Mouse (Mus musculus) right cerebral cortex, postnatal 10 days (tissue): ENCODE data around the gene Ccer2.
A peak's percentile ranks its signal among the peaks of the same experiment; 100 is the strongest.

Source experiments
- DNase-seq, 2 experiments: peaks; one replicate each; pipeline ENCODE4 v3.0.0; 2021; ENCODE audit warnings: low spot score in 2 of 2

The Ccer2 gene

DNA sequence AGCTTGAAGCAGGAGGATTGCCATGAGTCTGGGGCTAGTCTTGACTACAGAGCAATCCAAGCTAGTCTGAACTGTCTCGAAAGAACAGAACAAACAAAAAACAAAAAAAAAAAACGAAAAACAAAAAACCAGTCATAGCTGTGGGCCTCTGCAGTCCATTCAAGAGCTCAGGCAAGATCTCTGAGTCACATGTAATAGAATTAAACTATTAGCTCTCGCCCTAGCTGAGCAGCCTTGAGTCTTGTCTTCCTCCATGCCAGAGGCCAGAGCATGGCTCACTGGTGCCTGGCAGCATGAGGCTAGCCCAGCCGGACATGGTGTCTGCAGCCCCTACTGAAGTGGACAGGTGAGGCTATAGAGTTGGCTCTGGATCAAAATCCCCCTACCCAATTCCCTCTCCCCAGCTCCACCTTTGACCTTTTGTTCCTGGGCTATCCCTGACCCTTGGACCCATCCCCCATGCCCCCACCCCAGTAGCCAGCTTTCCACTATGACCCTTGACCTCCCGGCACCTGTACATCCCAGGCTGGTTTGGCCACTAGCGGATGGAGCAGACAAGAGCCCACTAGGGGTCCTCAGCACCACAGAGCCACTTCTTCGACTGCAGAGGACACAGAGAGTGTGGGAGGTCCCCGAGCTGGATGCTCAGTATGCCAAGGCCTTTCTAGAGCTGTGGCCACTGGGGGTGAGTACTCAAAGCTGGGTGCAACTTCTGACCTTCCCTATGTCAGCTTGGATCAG lies 34.3 kb downstream of the Ccer2 start:
- DNase-seq = no peak

DNA sequence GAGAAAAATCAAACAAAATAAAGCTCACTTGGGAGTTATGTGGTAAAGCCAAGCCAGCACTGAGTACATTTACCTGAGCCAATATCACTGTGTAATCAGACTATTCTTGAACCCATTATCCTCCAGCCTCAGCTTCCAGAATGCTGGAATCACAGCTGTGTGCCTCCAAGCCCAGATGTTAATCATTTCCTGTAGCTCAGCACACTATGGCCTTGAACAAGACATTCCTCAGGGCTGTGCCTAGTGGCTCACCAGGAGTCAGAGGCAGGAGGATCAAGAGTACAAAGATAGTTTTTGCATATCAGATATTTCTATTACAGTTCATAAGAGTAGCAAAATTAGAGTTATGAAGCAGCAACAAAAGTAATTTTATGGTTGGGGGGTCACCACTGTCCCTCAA lies 35.7 kb downstream of the Ccer2 start:
- no peak for DNase-seq

DNA sequence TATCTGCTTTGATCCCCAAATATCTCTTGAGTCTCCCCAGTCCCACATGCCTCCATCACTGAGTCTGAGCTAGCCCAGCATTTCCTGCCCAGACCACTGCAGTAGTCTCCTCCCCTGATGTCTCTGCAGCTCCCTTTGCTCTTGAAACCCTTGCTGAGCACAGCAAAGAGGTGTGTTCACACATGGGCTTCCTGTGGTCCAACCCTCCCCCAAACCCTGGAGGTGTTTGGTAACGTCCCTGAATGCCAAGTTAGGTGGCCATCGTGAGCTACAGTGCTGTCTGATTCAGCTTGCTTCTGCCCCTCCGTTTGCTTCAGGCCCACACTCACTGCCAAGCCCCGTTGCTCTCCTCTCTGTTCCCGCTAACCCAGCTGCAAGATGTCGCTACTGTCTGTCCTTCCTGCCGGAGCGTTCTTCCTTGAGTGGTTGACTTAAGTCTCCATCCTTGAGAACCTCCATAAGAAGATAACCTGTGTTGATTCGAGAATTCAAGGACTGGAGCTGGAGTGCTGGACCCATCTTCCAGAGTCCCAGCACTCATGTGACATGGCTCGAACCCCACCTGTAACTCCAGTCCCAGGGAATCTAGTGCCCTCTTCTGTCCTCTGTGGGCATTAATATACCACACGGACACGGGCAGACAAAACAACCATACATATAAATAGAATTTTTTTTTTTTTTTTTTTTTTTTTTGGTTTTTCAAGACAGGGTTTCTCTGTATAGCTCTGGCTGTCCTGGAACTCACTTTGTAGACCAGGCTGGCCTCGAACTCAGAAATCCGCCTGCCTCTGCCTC lies 36.6 kb downstream of the Ccer2 start:
- no peak for DNase-seq

DNA sequence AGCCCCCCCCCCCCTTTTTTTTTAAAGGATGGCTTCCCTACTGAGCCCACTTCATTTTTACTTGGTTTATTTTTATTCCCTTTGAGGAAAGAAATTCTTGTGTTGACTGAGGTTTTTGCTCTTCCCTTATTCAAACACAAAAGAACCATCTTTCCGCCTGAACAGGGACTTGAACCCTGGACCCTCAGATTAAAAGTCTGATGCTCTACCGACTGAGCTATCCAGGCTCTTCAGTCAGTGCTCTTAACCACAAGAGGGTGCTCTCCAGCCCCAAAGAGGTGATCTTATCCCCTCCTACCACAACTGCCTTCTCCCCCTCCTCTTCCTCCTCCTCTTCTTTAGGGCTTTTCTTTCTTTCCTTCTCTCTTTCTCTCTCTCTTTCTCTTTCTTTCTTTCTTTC lies 37.9 kb downstream of the Ccer2 start:
- DNase-seq = no peak

DNA sequence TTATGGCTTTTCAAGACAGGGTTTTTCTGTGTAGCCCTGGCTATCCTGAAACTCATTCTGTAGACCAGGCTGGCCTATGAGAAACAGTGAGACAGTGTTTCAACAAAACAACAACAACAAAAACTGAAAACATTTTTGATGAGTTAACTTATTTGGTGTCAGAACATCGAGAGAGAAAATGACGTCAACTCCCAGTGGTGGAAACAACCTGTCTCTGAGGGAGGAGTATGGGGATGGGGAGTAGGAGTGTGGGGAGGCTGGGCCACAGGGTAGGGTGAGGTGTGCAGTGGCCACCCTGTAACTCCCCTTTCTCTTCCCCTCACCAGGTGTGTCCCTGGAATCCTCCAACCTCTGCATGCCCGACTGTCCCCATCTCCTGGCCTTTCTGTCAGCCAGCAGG lies 38.5 kb downstream of the Ccer2 start:
- no peak for DNase-seq

DNA sequence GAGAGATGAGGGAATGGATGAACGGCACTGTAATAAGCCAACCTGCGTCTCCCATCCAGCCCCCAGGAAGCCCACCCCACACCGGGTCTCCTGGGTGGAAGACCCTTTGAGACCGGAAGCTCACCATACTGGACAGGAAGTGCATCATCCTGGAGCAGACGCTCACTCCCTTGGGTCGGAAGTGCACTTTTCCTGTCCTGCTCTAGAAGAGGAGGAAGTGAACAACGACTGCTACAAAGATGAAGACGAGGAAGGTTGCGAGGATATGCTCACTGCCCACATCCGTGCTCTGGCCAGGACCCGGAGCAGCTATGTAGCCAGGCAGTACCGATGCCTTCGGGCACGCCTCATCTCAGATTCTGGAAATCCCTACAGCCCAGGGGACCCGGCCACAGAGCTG lies 39.9 kb downstream of the Ccer2 start:
- DNase-seq = no peak

DNA sequence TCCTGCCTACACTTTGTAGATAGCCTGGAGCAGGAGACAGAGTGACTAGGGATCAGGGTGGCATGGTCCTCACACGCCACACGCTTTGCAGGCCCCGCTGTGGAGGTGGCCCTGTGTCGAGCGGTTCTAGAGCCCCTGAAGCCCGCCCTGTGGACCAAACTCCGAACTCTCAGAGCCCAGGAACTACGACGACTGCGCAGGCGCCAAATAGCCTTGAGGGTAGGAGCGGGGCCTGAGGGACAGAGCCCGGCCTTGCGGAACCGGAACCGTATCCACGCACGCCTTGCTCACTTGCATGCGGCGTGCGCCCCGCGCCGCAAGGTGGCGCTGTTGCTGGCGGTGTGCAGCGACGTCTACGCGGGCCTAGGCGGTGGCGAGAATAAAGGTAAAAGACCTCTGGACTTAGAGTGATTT lies 40.6 kb downstream of the Ccer2 start:
- DNase-seq = peak in 1 of 2 experiments; percentile 81

DNA sequence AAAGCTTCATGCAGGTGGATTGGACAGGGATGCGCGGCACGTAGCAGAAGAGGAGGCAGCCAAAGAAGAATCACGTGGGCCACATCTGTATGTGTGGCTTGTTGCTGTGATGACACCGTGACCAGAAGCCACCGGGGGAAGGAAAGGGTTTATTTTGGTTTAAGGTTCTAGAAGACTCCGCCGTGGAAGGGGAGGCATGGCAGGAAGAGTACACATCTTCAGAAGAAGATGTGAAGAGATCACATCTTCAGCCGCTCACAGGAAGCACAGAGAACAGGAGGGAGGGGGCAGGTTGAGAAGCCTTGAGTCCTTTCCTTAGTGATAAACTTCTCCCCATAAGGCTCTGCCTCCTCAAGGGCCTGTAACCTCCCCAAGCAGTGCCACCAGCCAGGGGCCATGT lies 44.0 kb downstream of the Ccer2 start:
- DNase-seq = no peak

DNA sequence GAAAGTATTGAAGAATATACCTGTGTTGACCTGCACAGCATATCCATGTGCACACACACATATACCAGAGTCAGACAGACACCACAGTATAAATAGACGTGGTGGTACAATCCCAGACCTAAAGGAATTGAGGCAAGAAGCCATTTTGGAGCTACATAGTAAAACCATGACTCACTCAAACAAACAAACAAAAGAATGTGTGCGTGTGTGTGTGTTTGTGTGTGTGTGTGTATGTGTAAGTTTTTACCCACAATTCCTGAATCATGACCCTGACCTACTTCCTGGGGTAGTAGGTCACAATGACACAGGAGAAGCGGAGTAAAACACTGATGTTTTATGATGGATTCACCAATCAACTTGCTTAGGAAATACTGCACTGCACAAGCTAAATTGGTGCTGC lies 45.5 kb downstream of the Ccer2 start:
- no peak for DNase-seq

DNA sequence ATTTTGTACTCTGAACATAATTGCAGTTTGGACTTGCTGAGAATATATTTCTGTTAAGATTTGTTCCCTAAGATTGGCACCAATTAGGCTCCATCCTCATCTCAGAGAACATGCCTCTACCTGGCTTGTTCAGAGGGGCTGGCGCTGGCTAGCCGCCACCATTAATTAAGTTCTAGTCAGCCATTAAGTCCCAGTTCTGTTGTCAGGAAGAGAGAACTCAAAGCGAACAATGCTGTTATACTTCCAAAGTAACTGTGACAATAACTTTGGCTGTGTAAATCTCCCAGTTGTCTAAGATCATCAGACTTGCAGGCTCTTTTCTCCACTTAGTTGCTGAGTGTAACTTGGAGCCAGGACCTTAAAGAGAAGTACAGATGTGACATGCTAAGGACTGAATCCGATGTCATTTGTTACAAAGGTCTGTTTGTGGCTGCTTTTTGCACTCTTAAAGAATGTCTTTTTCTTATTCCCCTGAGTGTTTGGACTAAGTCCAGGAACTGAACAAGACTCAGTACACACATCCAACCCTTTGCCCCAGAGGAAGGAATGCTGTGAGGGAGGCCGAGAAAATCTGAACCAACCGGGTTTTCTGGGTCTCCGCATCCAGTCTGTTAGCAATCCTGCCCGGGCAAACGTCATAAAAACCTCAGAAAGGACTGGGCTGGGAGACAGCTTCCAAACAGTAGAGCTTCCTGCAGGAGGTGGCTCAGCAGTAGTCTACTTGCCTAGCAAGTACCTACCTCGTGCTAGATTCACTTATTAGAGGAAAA lies 46.1 kb downstream of the Ccer2 start:
- peak in 1 of 2 experiments; percentile 44 for DNase-seq

DNA sequence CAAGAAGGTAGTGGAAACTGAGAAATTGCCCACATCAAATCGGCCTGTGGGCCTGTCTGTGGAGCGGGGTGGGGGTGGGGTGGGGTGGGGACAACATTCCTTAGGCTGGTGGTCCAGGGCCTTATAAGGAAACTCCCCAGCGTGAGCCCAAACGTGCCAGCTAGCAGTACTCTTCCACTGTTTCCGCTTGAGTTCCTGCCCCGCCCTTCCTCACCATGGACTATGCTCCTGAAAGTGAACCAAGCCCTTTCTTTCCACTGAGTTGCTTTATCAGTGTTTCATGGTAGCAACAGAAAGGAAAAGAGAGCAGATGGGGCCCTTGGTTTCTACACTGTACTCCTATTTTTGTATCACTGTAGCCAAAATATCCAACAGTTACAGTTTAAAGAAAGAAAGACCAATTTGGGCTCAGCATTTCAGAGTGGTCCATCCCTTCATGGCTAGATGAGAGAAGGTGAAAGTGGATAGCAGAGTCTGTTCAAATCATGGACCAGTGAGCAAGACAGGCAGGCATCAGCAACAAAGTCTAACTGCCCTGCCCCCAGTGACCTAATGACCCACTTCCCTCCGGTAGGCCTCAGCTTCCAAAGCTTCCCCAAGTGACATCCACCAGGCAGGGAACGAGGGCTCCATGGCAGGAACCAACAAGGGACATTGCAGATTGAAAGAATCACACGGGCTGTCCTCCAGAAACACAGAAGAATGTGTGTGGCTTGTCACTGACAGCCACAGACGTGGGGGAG lies 47.0 kb downstream of the Ccer2 start:
- DNase-seq = no peak

DNA sequence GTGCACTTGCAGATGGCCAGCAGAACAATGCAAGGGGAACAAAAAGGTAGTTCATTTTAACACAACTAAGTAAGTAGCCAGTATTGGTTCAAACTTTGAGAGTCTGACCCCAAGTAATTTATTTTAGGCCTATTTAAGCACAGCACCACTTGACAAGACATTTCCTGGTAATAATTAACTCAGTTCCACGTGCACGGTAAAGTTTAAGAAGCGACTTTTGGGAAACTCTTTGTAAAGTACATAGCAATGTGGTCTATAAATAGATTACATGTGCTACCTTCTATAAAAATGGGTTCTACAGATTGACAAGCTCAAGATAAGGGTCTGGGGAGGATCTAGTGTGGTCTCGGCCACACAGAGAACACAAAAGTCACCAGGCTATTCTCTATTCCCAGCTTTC lies 47.8 kb downstream of the Ccer2 start:
- no peak for DNase-seq

DNA sequence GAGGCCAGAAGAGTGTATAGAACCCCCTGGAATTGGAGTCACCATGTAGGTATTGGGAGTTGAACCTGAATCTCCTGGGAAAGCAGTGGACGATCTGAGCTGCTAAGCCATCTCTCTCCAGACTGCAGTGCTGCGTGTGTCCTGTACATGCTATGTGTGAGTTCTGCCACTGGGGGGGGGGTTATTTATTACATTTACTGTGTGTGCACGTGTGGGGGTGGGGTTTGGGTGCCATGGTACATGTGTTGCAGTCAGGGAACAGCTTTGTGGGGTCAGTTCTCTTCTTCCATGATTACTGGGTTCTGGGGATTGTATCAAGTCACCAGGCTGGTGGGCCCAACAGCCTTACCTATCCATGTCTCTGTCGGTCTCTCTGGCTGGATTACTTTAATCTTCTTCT lies 50.9 kb downstream of the Ccer2 start:
- DNase-seq = no peak

DNA sequence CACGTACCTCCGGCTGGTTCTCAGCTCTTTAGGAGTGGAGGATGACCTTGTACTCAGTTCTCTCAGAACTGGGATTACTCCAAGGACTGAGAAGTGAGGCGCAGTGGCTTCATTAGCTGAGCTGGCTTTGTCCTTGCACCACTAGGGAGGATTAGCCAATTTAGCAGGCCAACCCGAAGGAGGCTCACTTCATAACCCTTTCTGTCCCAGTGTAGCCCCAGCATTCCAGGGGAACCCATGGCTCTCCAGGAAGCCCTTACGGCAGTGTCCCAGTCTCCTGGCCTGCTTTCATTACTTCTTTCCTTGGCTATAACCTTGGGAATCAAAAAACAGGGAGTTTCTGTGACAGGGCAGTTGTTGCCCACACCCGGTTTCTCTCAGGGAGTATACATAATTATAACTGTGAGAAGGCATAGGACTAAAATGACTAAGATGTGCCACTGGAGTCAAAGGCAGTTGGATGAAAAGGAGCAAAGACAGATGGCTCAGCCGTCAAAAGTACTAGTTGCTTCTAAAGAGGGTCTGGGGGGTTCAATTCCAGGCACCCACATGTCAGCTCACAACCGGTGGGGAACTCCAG lies 51.8 kb downstream of the Ccer2 start:
- DNase-seq = no peak

DNA sequence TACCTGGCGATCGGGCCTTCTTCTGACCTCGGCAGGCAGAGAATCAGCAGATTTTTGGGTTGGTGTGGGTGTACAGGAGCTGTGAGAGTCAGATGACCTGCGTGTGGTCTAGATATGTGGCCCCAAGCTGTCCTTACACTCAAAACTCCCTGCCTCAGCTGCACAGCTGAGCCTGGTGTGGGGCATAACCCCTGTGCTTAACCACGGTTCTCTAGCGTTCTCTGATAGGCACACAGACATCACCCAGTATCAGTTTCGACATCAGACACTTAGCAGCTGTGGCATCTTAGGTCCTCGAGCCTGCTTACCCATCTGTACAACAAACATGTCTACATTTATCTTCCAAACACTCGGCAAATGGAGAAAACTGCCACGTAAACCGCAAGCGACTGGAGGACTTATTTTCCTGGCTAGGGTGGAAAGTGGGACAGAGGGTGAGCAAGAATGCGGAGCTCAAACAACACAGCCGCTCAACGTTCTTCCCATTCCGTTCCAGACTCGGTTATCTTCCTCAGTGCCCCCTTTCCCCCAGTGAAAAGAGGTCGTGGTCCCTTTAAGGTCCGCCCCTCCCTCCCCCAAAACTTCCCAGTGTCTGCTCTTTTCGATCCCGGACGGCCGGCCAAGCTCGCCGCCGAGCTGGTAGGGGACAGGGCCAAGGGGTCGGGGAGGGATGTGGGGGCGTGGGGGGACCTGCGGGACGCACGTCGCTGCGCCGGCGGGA lies 52.4 kb downstream of the Ccer2 start, which contains the start of gene Hnrnpl:
Hnrnpl (plus strand) TSS at position 321 of the 721 bp plus-strand sequence.
- no peak for DNase-seq
